Mouse (Mus musculus): ENCODE measurements around the gene Sgcg. TPM values are rescaled to one million over a fixed set of nuclear protein-coding genes. Genes with fewer than 3 reads are reported as not detected.

The Sgcg gene
- total RNA-seq, 2 experiments from 2014 or later, result 142 to 155 TPM

- DNase-seq, result no peak
Measured at GRCm38 (mm10) chr14:61235846-61236474, 22.3 kb downstream of the Sgcg start.

GRCm38 (mm10) chr14:61232016-61232568 lies 26.2 kb downstream of the Sgcg start:
- no peak for DNase-seq

- DNase-seq, result no peak
Measured at GRCm38 (mm10) chr14:61230179-61230578, 28.1 kb downstream of the Sgcg start.

GRCm38 (mm10) chr14:61229763-61230162 lies 28.5 kb downstream of the Sgcg start:
- no peak for DNase-seq

GRCm38 (mm10) chr14:61226151-61226550 lies 32.1 kb downstream of the Sgcg start:
- DNase-seq, result no peak

- no peak for DNase-seq
Measured at GRCm38 (mm10) chr14:61224387-61225077, 33.8 kb downstream of the Sgcg start.

- no peak for DNase-seq
Measured at GRCm38 (mm10) chr14:61223740-61224139, 34.5 kb downstream of the Sgcg start.

GRCm38 (mm10) chr14:61222506-61222905 lies 35.8 kb downstream of the Sgcg start:
- no peak for DNase-seq

- DNase-seq, result no peak
Measured at GRCm38 (mm10) chr14:61221166-61221565, 37.1 kb downstream of the Sgcg start.

GRCm38 (mm10) chr14:61211754-61212153 lies 46.5 kb downstream of the Sgcg start:
- DNase-seq, result no peak

- DNase-seq, result no peak
Measured at GRCm38 (mm10) chr14:61210111-61210510, 48.2 kb downstream of the Sgcg start.

- DNase-seq, result no peak
Measured at GRCm38 (mm10) chr14:61194416-61194815, 63.9 kb downstream of the Sgcg start.

GRCm38 (mm10) chr14:61192326-61192725 lies 66.0 kb downstream of the Sgcg start:
- no peak for DNase-seq

- no peak for DNase-seq
Measured at GRCm38 (mm10) chr14:61191904-61192303, 66.4 kb downstream of the Sgcg start.

GRCm38 (mm10) chr14:61173229-61173628 lies 85.1 kb downstream of the Sgcg start:
- DNase-seq, result no peak

- DNase-seq, result peak; percentile 100
Measured at GRCm38 (mm10) chr14:61172548-61173158, 85.6 kb downstream of the Sgcg start.

- no peak for DNase-seq
Measured at GRCm38 (mm10) chr14:61171261-61171970, 86.9 kb downstream of the Sgcg start.

Other genes starting within 250 kb of the Sgcg start
- gene Tnfrsf19, start 212.0 kb downstream of the Sgcg start, total RNA-seq (2021), result 1 to 10 TPM; 6.1 to 8.5 TPM
- 10 to 100 TPM; 15.8 to 17.2 TPM for gene Sacs, start 120.0 kb downstream of the Sgcg start, total RNA-seq (2021)
- gene Arl11, start 51.3 kb upstream of the Sgcg start, total RNA-seq (2021), result under 1 TPM; 0.23 to 0.48 TPM
- 1 to 10 TPM in 1 of 2 experiments, under 1 TPM in 1; 0.84 to 1.4 TPM for gene Ebpl, start 101.9 kb upstream of the Sgcg start, total RNA-seq (2021)
- 10 to 100 TPM; 89.3 to 89.8 TPM for gene Kpna3, start 181.4 kb upstream of the Sgcg start, total RNA-seq (2021)